Mouse (Mus musculus): ENCODE data around the gene Gm10217. TPM values are rescaled to one million over a fixed set of nuclear protein-coding genes. Genes with fewer than 3 reads are reported as not detected.

The Gm10217 gene
- not detected in 2 replicates for total RNA-seq (2014; fragmentation: Nextera tagmentation)
- not detected in 2 replicates for total RNA-seq (2017)

DNA sequence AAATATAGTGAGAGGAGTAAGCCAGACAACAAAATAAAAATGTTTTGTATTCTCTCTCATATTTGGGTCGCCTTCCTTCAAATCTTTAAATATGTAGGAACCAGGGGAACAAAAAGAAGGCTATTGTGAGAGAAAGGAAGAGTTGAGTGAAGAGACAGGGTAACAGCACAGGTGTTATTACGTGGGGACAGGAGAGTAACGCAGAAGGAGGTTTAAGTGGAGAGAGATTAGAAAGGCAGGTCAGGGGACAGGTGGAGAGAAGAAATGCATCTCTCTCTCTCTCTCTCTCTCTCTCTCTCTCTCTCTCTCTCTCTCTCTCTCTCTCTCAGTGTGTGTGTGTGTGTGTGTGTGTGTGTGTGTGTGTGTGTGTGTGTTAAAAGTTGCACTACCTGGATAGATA is at the start of gene Gm10217:
Gm10217 (plus strand) TSS at position 301 of the 400 bp plus-strand sequence.
- no peak for ATAC-seq (replicated peaks; ENCODE audit: low FRiP score, low TSS enrichment, poor library complexity, severe bottlenecking)

- ATAC-seq (replicated peaks; ENCODE audit: low FRiP score, low TSS enrichment, poor library complexity, severe bottlenecking) = no peak
These were observed 39.3 kb upstream of the Gm10217 start for GRCm38 (mm10) chr8:9824770-9825169.

DNA sequence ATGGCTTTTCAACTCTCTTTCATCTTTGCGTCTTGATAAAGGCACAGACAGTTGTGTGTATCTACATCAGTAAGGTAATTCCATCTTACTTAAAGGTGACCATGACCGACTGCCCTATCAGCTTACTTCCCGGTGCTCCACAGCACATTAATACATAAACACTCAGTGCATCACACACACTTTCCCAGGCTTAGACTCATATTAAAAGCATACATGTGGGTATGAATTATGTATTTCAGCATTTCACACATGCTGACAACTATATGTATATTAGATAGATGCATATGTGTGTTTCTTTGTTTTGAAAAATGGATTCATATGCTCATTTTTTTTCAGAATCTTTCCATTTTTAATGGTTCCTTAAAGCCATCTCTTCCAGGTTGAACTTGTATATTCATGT is 23.8 kb upstream of the Gm10217 start:
- no peak for ATAC-seq (replicated peaks; ENCODE audit: low FRiP score, low TSS enrichment, poor library complexity, severe bottlenecking)

- ATAC-seq (replicated peaks; ENCODE audit: low FRiP score, low TSS enrichment, poor library complexity, severe bottlenecking) = no peak
These were observed 4.8 kb upstream of the Gm10217 start for GRCm38 (mm10) chr8:9859286-9859685.

DNA sequence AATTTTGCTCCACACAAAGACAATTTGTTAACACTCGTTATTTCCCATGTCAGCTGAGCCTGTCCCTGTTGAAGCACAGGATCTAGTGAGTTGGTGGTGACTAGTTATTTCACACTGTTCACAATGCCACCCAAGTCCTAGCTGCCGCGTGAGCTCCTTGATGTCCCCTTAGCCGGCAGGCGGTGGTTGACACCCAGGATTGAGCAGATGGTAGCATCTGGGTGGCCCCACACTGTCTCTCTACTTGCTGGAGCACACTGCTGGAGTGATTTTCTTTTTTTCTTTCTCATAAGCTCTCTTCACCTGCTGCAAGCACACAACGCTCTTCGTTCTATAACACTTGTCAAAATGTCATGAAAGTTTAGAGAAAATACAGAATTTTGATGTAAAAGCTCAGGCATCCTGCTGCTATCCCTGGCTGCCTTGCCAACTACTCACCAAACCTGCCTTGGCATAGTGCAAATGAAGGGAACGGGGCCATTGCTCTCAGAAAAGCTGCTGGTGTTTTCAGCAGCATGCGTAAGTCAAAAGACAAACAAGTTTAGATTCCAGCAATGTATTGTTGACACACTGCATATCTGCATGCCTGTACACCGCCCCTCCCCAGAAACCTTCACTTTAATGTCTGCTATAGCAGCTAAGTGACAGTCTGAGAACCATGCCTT is 3.4 kb upstream of the Gm10217 start:
- ATAC-seq (replicated peaks; ENCODE audit: low FRiP score, low TSS enrichment, poor library complexity, severe bottlenecking) = no peak

DNA sequence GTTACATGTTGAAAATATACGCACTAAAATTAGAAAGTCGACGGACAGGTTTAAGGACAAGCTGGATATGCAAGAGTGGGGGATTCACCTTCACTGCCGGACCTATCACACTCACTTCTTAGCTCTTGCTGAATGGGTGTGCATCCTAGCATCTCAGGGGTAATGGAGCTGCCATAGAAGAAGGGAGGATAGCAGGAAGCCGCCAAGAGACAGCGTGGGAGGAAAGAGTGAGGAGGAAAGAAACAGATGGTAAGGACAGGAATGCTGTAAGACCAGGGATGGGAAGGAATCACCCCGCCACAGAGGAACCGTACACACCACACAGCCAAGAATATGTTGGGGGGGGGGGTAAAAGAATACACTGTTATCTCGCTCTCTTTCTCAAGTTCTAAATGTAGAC is 1.1 kb downstream of the Gm10217 start:
- ATAC-seq (replicated peaks; ENCODE audit: low FRiP score, low TSS enrichment, poor library complexity, severe bottlenecking) = no peak

GRCm38 (mm10) chr8:9868094-9868493 is 4.0 kb downstream of the Gm10217 start:
- no peak for ATAC-seq (replicated peaks; ENCODE audit: low FRiP score, low TSS enrichment, poor library complexity, severe bottlenecking)

- no peak for ATAC-seq (replicated peaks; ENCODE audit: low FRiP score, low TSS enrichment, poor library complexity, severe bottlenecking)
These were observed 12.2 kb downstream of the Gm10217 start for GRCm38 (mm10) chr8:9876241-9876640.

DNA sequence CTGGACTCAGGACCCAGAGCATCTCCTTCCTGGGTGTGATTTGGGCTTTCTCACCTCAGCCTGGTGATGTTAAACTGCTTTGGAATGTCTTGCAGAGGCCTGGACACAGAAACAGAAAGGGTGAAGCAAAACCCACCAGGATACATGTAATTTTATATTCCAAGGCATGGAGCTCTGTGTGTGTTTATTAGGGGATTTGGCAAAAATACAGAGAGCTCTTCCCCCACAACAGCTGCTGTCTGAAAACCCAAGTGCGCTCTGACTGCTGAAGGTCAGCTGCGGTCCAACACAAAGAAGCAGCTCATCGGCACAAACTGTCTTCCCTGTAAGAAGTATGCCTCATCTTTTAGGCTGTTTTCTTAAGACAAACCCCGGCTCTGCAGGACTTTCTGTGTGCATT is 15.9 kb downstream of the Gm10217 start:
- no peak for ATAC-seq (replicated peaks; ENCODE audit: low FRiP score, low TSS enrichment, poor library complexity, severe bottlenecking)

DNA sequence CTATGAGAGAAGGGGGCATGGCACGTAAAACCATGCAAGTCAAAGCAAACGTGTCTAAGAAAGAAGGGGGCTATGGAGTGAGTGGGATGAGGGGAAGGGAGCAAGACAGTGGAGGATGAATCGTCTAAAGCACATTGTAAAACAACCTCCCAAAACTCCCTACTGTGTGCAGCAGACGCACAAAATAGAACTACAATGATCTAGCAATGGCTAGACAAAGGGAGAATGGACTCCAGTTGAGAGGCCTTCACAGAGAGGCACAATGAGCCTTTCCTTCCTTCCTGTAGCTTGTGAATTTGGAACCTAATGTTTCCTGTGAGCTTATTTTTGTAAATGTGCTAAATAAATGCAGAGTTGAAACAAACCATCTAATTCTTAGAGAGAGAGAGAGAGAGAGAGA is 22.7 kb downstream of the Gm10217 start:
- no peak for ATAC-seq (replicated peaks; ENCODE audit: low FRiP score, low TSS enrichment, poor library complexity, severe bottlenecking)

DNA sequence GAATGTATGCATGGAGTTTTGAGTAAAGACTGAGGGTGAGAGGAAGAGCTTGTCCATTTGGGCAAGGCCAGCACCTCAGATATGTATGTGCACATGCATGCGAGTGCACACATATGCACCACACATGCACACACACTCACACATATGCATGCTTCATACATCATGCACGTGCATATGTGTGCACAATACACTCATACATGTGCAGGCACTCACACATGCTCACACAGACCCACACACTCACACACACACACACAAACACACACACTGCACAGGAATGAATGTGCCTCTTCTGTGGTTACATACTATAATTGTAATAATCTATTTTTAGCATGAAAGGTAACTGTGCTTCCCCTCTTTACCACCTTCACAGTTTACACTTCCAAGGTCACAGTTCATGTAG is 35.1 kb downstream of the Gm10217 start:
- no peak for ATAC-seq (replicated peaks; ENCODE audit: low FRiP score, low TSS enrichment, poor library complexity, severe bottlenecking)

DNA sequence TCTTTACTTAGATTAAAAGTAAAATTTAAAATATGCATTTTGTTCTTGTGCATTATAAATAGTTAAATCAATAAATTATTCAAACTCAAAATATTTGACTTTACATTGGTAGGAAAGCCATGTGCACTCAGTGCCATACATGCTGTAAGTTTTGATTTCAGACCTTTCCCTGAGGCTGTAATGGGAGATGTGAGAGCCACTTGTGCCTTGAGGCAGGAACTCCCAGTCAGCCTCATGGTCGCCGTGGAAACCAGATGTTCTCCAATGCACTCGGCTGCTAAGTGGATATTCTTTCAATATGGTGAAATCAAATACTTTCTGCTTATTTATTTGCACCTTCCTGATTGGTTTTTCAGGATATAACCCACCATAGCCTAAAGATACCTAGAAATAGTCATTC is 35.6 kb downstream of the Gm10217 start:
- ATAC-seq (replicated peaks; ENCODE audit: low FRiP score, low TSS enrichment, poor library complexity, severe bottlenecking) = no peak

Other genes with a start within 250 kb of the Gm10217 start
- not detected in 2 replicates for gene Fam155a, start 93.1 kb upstream of the Gm10217 start, total RNA-seq (2014; fragmentation: Nextera tagmentation)
- not detected in 2 replicates for gene Fam155a, start 93.1 kb upstream of the Gm10217 start, total RNA-seq (2017)
- gene Lig4, start 113.4 kb downstream of the Gm10217 start, total RNA-seq (2014; fragmentation: Nextera tagmentation) = 2.6 and 3.0 TPM in 2 replicates
- gene Lig4, start 113.4 kb downstream of the Gm10217 start, total RNA-seq (2017) = 1.5 and 3.8 TPM in 2 replicates
- 9.2 and 12.8 TPM in 2 replicates for gene Abhd13, start 113.5 kb downstream of the Gm10217 start, total RNA-seq (2014; fragmentation: Nextera tagmentation)
- gene Abhd13, start 113.5 kb downstream of the Gm10217 start, total RNA-seq (2017) = 13.9 and 14.0 TPM in 2 replicates
- 0.20 TPM in 1 of 2 replicates, not detected in the other for gene Tnfsf13b, start 142.2 kb downstream of the Gm10217 start, total RNA-seq (2014; fragmentation: Nextera tagmentation)
- gene Tnfsf13b, start 142.2 kb downstream of the Gm10217 start, total RNA-seq (2017) = 0.15 TPM in 1 of 2 replicates, not detected in the other

All from megakaryocyte-erythroid progenitor cell, adult 5-6 weeks (primary cell).